15 mouse cellular contexts compared by ENCODE assay signal in the genomic region with DNA sequence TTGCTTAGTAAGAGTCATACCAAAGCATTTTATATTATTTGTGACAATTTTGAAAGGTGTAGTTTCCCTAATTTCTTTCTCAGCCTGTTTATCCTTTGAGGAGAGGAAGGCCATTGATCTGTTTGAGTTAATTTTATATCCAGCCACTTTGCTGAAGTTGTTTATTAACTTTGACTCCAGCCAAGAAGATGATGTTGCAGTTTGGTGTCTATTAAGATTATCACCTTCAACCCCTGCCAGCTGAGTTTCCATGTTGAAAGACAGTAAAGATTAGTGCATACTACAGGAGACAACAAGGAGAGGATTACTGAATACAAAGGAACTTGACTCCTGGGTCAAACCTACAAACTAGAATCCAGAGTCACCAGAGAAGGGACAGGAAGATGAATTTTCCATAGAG.
"Had no signal": no experiment of that assay in that cellular context is flagged by ENCODE, and none has a peak within 500 bp of the region (broad histone marks: within the 10 kb centered on the region; RNA-seq: fewer than 3 reads in every experiment).

No protein-coding gene starts in this region.

- H3K36me3 ChIP-seq: neural tube, embryonic 15.5 days; stomach, embryonic 15.5 days had no signal

- H3K4me1 ChIP-seq: neural tube, embryonic 15.5 days; stomach, embryonic 15.5 days had no signal

- H3K27ac ChIP-seq: neural tube, embryonic 15.5 days; stomach, embryonic 15.5 days; stomach, postnatal 0 days had no signal

- H3K4me2 ChIP-seq: neural tube, embryonic 15.5 days; stomach, embryonic 15.5 days had no signal

- H3K9ac ChIP-seq: neural tube, embryonic 15.5 days; stomach, embryonic 15.5 days had no signal

- H3K27me3 ChIP-seq: neural tube, embryonic 15.5 days; stomach, embryonic 15.5 days had no signal

- H3K9me3 ChIP-seq: neural tube, embryonic 15.5 days; stomach, embryonic 15.5 days had no signal

- DNase-seq: retina, postnatal 1 day; right cerebral cortex, adult 18-20 months; right cerebral cortex, postnatal 14 days; right cerebral cortex, postnatal 25 days; right cerebral cortex, postnatal 4 days; spleen, adult 18-20 months; thymus, adult 18-20 months; thymus, adult 2 months; thymus, postnatal 14 days; thymus, postnatal 25 days; thymus, postnatal 36 days; thymus, postnatal 4 days had no signal

- H3K4me3 ChIP-seq: neural tube, embryonic 15.5 days; stomach, embryonic 15.5 days had no signal
